Mouse (Mus musculus) testis, adult 2 months (tissue): ENCODE results near the gene Gucd1.

Experiments used
- CTCF ChIP-seq: fragments of 200-500 bp; IDR thresholded peaks from 2 replicates; pipeline ENCODE4 v1.5.1; 2012; ENCODE audit warnings: low read depth, mild to moderate bottlenecking, inconsistent platforms, low read length, moderate library complexity; ENCODE audit not compliant: control insufficient read depth, insufficient read depth, insufficient replicate concordance
- POLR2A ChIP-seq: fragments of 200-500 bp; IDR thresholded peaks from 2 replicates; pipeline ENCODE4 v1.6.1; 2012; ENCODE audit warnings: low read depth, mild to moderate bottlenecking, inconsistent platforms, low read length, moderate library complexity; ENCODE audit not compliant: control insufficient read depth

GRCm38 (mm10) chr10:75315756-75316155, 202.0 kb downstream of the Gucd1 start:
- TF ChIP-seq CTCF: no peak
- TF ChIP-seq POLR2A: no peak
